Mouse (Mus musculus): ENCODE measurements at regions not wholly inside any gene's neighbourhood (a gene's known extent, or its start where the extent isn't known, plus 50 kb on each side); places are given as distances from the start of the nearest gene placed in this dataset.

DNA sequence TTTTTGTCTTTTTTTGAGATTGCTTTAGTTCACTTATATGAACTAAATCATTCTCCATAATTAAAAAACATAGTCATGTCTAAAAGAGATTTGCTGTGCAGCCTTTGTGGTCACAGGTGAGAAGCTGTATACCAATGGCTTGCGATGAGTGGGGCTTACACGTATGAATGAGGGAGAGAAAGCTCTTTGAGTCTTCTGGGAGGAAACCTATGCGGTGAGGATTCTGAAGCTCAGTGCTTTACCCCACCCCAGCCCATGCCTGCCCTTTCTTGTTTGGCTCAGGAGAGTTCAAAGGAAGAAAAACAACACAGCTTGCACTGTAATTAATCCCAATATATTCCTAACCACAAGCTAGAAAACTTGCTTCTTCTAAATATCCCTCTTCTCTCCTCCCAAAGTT lies 53.4 kb upstream of the Mbnl1 start:
- TF ChIP-seq CTCF (conservative IDR thresholded peaks at IDR 0.05; ENCODE audit: insufficient read depth, insufficient read length, low read depth, low read length), result no peak
- no peak for TF ChIP-seq POLR2A (IDR thresholded peaks at IDR 0.05; ENCODE audit: low read depth, low read length)
- H3K4me3 ChIP-seq (ENCODE audit: insufficient read depth, low read depth, low read length), result no peak overlapping the region
- no peak overlapping the region for H3K27ac ChIP-seq (ENCODE audit: insufficient read depth, low read depth, low read length)
- H3K36me3 ChIP-seq (ENCODE audit: control insufficient read depth, insufficient read depth, low read length), result no peaks in the 10 kb centered on the region
- no peaks in the 10 kb centered on the region for H3K4me1 ChIP-seq (ENCODE audit: control insufficient read depth, insufficient read depth, low read length)
- no peaks in the 10 kb centered on the region for H3K27me3 ChIP-seq (replicated peaks; ENCODE audit: control insufficient read depth, insufficient read depth, low read length)
- 92% methylated on average over 3 of the region's 3 CpGs for WGBS
- DNase-seq, result no peak

Measured in kidney, adult 2 months (tissue).